Mouse (Mus musculus) layer of hippocampus, adult 18-20 months (tissue): ENCODE measurements around the gene Scgb2b19. TPM values are rescaled to one million over a fixed set of nuclear protein-coding genes. Genes with fewer than 3 reads are reported as not detected.
"Not testable (repeated sequence)": the region's sequence is repeated elsewhere in the genome, so short reads cannot be mapped to it uniquely, and the experiment has no call there.

ENCODE experiments used
- DNase-seq, 2 experiments: peaks; one replicate each; pipeline ENCODE4 v3.0.0; 2022; ENCODE audit warnings: low spot score in 2 of 2
- long read RNA-seq: library from polyadenylated mRNA; stranded (forward); transcript quantifications from one replicate; pipeline ENCODE4 v2.0.0, GENCODE M21; 2021
- total RNA-seq, 2 experiments: library from RNA; stranded (reverse); gene quantifications; 2 replicates each; pipeline ENCODE4 v1.2.3; 2021

Scgb2b19 gene
- not detected for total RNA-seq
- long read RNA-seq, result 0 reads

DNA sequence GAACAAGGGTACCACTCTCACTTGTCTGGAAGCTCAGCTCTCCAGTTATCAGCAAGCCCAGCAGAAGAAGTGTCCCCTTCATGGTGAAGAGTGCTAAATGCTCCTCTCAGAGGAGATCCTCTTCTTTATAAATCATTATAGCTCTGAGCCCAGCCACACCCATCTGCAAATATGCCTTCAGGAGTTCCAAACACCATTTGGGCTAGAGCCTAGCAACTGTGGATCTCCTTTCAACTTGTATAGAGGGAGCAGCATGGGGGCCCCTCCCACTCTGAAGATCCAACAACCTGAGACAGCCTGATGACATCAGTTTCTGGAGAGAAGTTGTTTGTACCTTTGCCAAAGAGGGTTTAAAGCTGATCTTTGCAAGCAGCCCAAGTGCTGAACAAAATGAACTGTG is at the start of gene Scgb2b19:
TSS of gene Scgb2b19 (minus strand) at position 101 of the 400 bp plus-strand sequence.
- not testable (repeated sequence) for DNase-seq

DNA sequence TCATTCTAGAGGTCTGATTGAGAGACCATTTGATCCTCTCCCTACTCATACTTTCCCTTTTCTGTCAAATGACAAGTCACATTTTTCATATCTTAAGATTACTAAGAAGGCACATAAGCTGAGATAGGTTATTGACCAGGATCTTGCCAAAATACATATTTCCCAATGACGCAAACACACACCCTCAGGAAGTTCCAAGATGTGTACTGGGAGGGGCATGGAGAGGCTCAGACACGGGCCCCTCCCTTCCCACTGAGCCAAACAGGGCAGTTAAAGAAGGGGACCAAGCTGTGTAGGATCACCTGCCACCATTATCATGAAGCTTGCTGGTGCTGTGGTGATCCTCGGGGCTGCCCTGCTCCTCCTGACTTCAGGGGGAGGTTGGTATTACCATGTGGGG is 6.9 kb upstream of the Scgb2b19 start, which contains the start of gene Scgb1b19:
TSS of gene Scgb1b19 (plus strand) at position 301 of the 400 bp plus-strand sequence.
- DNase-seq, result not testable (repeated sequence)

Other genes with a start within 250 kb of the Scgb2b19 start
- gene Scgb2b17, start 223.8 kb downstream of the Scgb2b19 start, total RNA-seq, result not detected
- not detected for gene Scgb1b17, start 216.9 kb downstream of the Scgb2b19 start, total RNA-seq
- gene Scgb2b18, start 106.5 kb downstream of the Scgb2b19 start, total RNA-seq, result not detected
- gene Scgb1b18, start 94.8 kb downstream of the Scgb2b19 start, total RNA-seq, result not detected
- gene Scgb1b19, start 7.0 kb upstream of the Scgb2b19 start, total RNA-seq, result not detected
- gene Scgb2b20, start 86.0 kb upstream of the Scgb2b19 start, total RNA-seq, result not detected
- gene Scgb1b20, start 92.9 kb upstream of the Scgb2b19 start, total RNA-seq, result not detected
- not detected for gene Scgb2b21, start 240.1 kb upstream of the Scgb2b19 start, total RNA-seq